Mouse (Mus musculus): ENCODE measurements around the gene Gimap4. TPM values are rescaled to one million over a fixed set of nuclear protein-coding genes. Genes with fewer than 3 reads are reported as not detected.

Gimap4 gene
- 1,429 TPM for polyA plus RNA-seq (2017; shearing (Covaris generic))

DNA sequence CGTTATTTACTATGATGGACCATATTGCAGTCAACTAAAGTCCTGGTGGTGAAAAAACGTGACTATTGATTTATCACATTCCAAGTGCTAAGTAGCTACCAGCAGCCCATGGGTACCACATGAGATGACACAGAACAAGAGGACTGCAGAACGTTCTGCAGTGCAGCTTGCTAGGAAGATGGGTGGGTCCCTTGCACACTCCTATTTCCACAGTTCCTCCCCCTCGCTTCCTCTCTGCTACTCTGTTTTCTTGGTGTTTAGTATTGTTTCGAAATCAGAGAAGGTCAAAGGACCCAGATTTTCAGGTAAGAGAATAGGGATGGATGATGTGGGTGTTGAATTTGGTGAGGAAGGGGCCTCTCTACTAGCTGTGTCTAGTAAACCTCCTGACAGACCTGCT is at the start of gene Gimap4:
TSS of gene Gimap4 (plus strand) at position 231 of the 400 bp plus-strand sequence.

DNA sequence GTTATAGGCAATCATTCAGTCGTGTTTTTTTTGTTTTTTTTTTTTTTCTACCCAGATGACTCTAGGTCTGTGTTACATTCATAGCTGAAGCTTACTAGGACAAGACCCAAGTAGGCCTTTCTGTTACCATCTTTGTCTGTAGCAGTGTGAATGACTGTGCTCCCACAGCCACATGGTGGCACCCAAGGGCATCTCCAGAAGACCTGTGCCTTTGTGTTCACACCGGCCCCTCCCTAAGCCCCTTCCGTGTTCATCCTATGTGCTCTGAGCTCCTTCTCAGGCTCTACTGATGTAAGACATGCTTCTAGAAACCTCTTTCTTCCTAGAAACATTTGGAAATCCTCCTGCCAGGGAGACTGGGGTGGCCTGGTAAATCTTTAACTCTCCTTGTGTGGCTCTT is 37.4 kb upstream of the Gimap4 start, which contains the start of gene Gimap8:
TSS of gene Gimap8 (plus strand) at position 240 of the 400 bp plus-strand sequence.

GRCm38 (mm10) chr6:48675931-48676859 is 8.2 kb upstream of the Gimap4 start, which contains the start of gene Gimap9:
TSS of gene Gimap9 (plus strand) at chr6:48676129.

GRCm38 (mm10) chr6:48718455-48718854 is 34.1 kb downstream of the Gimap4 start, which contains the start of the genes Gm28053 and Gimap7:
TSS of gene Gm28053 (plus strand) at chr6:48718607.
TSS of gene Gimap7 (plus strand) at chr6:48718621.

GRCm38 (mm10) chr6:48738961-48739779 is 54.8 kb downstream of the Gimap4 start, which contains the start of gene Gimap1:
TSS of gene Gimap1 (plus strand) at chr6:48739054.

Other genes starting within 250 kb of the Gimap4 start
- gene Zfp467, start 238.7 kb upstream of the Gimap4 start, polyA plus RNA-seq (2017; shearing (Covaris generic)): 32.5 TPM
- gene Sspo, start 236.3 kb upstream of the Gimap4 start, polyA plus RNA-seq (2017; shearing (Covaris generic)): 0.23 TPM
- 0.24 TPM for gene Atp6v0e2, start 146.9 kb upstream of the Gimap4 start, polyA plus RNA-seq (2017; shearing (Covaris generic))
- 44.5 TPM for gene Lrrc61, start 129.8 kb upstream of the Gimap4 start, polyA plus RNA-seq (2017; shearing (Covaris generic))
- gene Rarres2, start 111.8 kb upstream of the Gimap4 start, polyA plus RNA-seq (2017; shearing (Covaris generic)): 0.17 TPM
- gene Gm45021, start 94.9 kb upstream of the Gimap4 start, polyA plus RNA-seq (2017; shearing (Covaris generic)): not detected
- gene Repin1, start 90.7 kb upstream of the Gimap4 start, polyA plus RNA-seq (2017; shearing (Covaris generic)): 2.7 TPM
- not detected for gene Gm44965, start 90.6 kb upstream of the Gimap4 start, polyA plus RNA-seq (2017; shearing (Covaris generic))
- gene Zfp775, start 82.5 kb upstream of the Gimap4 start, polyA plus RNA-seq (2017; shearing (Covaris generic)): 9.4 TPM
- gene AI854703, start 57.8 kb upstream of the Gimap4 start, polyA plus RNA-seq (2017; shearing (Covaris generic)): 4.3 TPM
- 154 TPM for gene Gimap8, start 37.3 kb upstream of the Gimap4 start, polyA plus RNA-seq (2017; shearing (Covaris generic))
- gene Gimap9, start 8.4 kb upstream of the Gimap4 start, polyA plus RNA-seq (2017; shearing (Covaris generic)): 297 TPM
- gene Gimap6, start 23.7 kb downstream of the Gimap4 start, polyA plus RNA-seq (2017; shearing (Covaris generic)): 921 TPM
- gene Gm28053, start 34.1 kb downstream of the Gimap4 start, polyA plus RNA-seq (2017; shearing (Covaris generic)): 25.5 TPM
- 299 TPM for gene Gimap7, start 34.1 kb downstream of the Gimap4 start, polyA plus RNA-seq (2017; shearing (Covaris generic))
- 563 TPM for gene Gimap1, start 54.5 kb downstream of the Gimap4 start, polyA plus RNA-seq (2017; shearing (Covaris generic))
- gene Gimap5, start 61.6 kb downstream of the Gimap4 start, polyA plus RNA-seq (2017; shearing (Covaris generic)): 207 TPM
- 2,001 TPM for gene Gimap3, start 86.3 kb downstream of the Gimap4 start, polyA plus RNA-seq (2017; shearing (Covaris generic))
- gene Tmem176a, start 156.4 kb downstream of the Gimap4 start, polyA plus RNA-seq (2017; shearing (Covaris generic)): 5.5 TPM
- gene Tmem176b, start 156.9 kb downstream of the Gimap4 start, polyA plus RNA-seq (2017; shearing (Covaris generic)): 8.6 TPM
- not detected for gene Aoc1, start 188.3 kb downstream of the Gimap4 start, polyA plus RNA-seq (2017; shearing (Covaris generic))
- not detected for gene 1600015I10Rik, start 245.3 kb downstream of the Gimap4 start, polyA plus RNA-seq (2017; shearing (Covaris generic))